Mouse (Mus musculus): ENCODE measurements at regions not wholly inside any gene's neighbourhood (a gene's known extent, or its start where the extent isn't known, plus 50 kb on each side); places are given as distances from the start of the nearest gene placed in this dataset.

- ATAC-seq (replicated peaks; ENCODE audit: poor library complexity): peak; percentile 64
Measured at GRCm38 (mm10) chr2:136449265-136449664, 52.4 kb upstream of the Ankef1 start.
